Mouse (Mus musculus): Measurements from ENCODE around the gene Fat2. TPM values are rescaled to one million over a fixed set of nuclear protein-coding genes. Genes with fewer than 3 reads are reported as not detected.

Fat2 gene
- polyA plus RNA-seq (2011; ENCODE audit: insufficient read depth, insufficient read length, low replicate concordance, missing spikeins) = not detected in 2 replicates

DNA sequence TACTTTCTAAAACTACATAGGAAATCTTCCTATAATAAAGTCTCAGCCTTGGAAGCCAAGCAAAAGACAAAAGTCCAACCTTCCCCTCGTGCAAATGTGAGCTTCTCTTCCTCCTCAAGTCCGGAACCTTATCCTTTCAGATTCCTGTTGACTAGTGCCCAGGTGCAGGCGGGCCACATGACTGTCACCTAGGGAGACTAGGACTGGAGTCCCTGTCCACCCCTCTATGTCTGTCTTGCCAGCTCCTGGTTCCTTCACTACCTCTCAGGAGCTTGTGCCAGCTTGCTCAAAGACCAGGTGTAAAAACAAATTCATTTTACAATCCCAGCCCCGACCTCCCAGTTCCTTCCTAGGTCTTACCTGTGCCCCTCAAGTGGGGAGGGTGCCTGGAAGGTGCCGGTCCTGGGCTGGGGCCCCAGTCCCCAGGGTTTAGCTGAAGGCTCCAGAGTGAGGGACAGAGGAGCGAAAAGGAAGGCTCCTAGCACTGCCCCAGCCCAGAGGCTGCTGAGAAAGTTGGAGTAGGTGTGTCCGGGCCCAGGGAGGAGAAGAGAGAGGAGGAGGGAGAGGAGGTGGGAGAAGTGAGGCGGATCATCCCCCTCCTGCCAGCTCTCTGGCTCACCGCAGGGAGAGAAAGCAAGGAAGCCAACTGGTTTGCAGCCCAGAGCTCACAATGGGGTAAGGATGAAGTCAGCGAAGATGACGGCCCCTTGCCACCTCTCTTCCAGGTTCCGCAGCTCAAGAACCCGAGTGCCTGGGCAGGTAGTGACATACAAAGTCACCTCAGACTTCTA, at the start of gene Fat2:
TSS of gene Fat2 (minus strand) at position 464 of the 791 bp plus-strand sequence.
- peaks cover 2% of the 10 kb centered on the region; the same call in 1 of the 2 replicates for H3K4me1 ChIP-seq (ENCODE audit: control insufficient read depth, insufficient read depth, low read length)
- TF ChIP-seq CTCF (IDR thresholded peaks at IDR 0.05; ENCODE audit: control insufficient read depth, insufficient read depth, low read length) (no peak), POLR2A (IDR thresholded peaks at IDR 0.05; ENCODE audit: borderline replicate concordance, control insufficient read depth, low read depth, low read length) (no peak)
- 41% methylated on average over 13 of the region's 13 CpGs for WGBS
- H3K27ac ChIP-seq (ENCODE audit: control insufficient read depth, insufficient read depth, low read depth, low read length, poor library complexity) = no peak within 1 kb of the TSS
- H3K4me3 ChIP-seq (replicated peaks; ENCODE audit: control insufficient read depth, low read depth, low read length) = no peak within 1 kb of the TSS

DNA sequence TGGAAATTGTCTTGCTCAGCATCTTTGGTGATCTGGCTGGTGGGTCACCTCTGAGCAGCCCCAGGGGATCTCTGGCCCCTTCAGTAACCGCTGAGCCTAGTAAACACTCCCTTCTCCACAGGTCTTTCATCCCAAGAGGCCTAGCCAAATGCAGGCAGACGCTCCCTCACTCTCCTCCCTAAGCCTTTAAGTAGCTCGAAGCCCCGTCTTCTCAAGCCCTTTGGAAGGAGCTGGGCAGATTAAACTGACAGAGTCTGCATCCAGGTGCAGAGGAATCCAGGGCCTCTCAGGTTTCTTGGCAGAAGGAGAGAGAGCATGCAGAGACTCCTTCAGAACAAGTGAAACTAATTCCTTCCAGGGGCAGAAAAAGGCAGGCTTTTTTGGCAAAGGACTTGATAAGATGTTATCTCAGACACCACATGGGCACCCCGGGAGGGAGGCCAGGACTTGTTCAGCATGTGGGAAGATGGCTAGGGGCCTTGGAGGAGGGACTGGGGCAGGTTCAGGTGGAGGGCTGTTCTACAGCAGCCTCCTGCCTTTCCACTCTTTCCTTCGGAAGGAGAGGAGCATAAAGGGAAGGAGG, 47.2 kb upstream of the Fat2 start:
- WGBS = 48% methylated on average over 6 of the region's 6 CpGs
- H3K4me1 ChIP-seq (ENCODE audit: control insufficient read depth, insufficient read depth, low read length) = no peaks in the 10 kb centered on the region
- TF ChIP-seq POLR2A (IDR thresholded peaks at IDR 0.05; ENCODE audit: borderline replicate concordance, control insufficient read depth, low read depth, low read length) (no peak), CTCF (IDR thresholded peaks at IDR 0.05; ENCODE audit: control insufficient read depth, insufficient read depth, low read length) (no peak)

DNA sequence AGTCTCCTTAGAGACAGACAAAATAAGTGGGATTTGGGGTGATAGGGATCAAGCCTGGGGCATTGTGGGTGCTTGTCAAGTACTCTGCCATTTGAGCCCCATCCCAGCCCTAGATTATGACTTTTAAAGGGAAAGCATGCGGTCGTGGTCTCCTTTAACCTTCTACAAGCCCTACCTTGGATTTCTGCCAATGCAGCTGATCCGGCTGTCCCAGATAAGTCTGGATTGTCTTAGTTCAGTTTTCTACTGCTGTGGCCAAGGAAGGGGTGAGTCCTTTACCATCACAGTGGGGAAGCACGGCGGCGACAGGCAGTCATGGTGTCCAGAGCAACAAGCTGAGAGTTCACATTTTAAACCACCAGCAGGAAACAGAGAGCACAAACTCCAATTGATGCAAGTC, 44.5 kb upstream of the Fat2 start:
- Histone ChIP-seq H3K4me3 (replicated peaks; ENCODE audit: control insufficient read depth, low read depth, low read length) (no peak overlapping the region), H3K27ac (ENCODE audit: control insufficient read depth, insufficient read depth, low read depth, low read length, poor library complexity) (no peak overlapping the region), H3K4me1 (ENCODE audit: control insufficient read depth, insufficient read depth, low read length) (no peaks in the 10 kb centered on the region)
- no peak for TF ChIP-seq CTCF (IDR thresholded peaks at IDR 0.05; ENCODE audit: control insufficient read depth, insufficient read depth, low read length)
- 15% methylated on average over 6 of the region's 6 CpGs for WGBS

More for the DNA sequence above, 47.2 kb upstream of the Fat2 start:
- H3K4me3 ChIP-seq (replicated peaks; ENCODE audit: control insufficient read depth, low read depth, low read length) = no peak overlapping the region
- H3K27ac ChIP-seq (ENCODE audit: control insufficient read depth, insufficient read depth, low read depth, low read length, poor library complexity) = no peak overlapping the region

DNA sequence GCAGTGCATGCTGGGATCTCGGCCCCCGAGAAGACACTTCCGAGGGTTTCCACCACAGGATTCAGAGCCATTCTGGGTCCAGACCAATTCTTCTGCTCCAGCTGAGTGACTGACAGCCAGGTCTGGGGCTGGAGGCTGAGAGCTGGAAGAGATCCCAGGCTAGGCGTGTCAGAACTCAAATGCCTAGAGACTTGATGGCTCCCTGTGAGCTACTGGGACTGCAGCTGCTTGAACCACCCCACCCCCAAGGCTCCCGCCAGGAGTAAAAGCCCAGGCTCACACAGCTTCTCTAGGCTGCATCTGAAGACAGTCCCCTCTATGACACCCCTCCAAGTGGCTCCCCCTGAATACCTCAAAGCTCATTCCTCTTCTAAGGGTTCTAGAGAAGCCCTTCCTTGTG, 42.0 kb upstream of the Fat2 start:
- 60% methylated on average over 5 of the region's 5 CpGs for WGBS
- no peaks in the 10 kb centered on the region for H3K4me1 ChIP-seq (ENCODE audit: control insufficient read depth, insufficient read depth, low read length)
- H3K4me3 ChIP-seq (replicated peaks; ENCODE audit: control insufficient read depth, low read depth, low read length) = no peak overlapping the region
- no peak overlapping the region for H3K27ac ChIP-seq (ENCODE audit: control insufficient read depth, insufficient read depth, low read depth, low read length, poor library complexity)
- TF ChIP-seq CTCF (IDR thresholded peaks at IDR 0.05; ENCODE audit: control insufficient read depth, insufficient read depth, low read length) (no peak), POLR2A (IDR thresholded peaks at IDR 0.05; ENCODE audit: borderline replicate concordance, control insufficient read depth, low read depth, low read length) (no peak)

DNA sequence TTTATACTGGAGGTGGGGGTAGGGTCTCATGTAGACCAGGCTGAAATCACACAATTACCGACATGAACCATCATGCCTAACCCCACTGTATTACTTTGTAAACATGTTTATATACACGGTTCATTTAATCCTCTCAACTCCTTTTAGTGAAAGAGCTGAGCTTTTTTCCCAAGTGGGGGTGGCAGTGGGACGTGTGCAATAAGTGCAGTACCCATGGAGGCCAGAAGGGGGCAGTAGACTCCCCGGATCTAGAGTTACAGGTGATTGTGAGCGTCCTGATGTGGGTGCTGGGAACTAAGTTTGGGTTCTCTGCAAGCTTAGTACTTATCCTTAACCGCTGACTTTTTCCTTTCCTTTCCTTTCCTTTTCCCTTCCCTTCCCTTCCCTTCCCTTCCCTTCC, 37.5 kb upstream of the Fat2 start:
- H3K27ac ChIP-seq (ENCODE audit: control insufficient read depth, insufficient read depth, low read depth, low read length, poor library complexity) = no peak overlapping the region
- no peaks in the 10 kb centered on the region for H3K4me1 ChIP-seq (ENCODE audit: control insufficient read depth, insufficient read depth, low read length)
- 53% methylated on average over 6 of the region's 6 CpGs for WGBS
- TF ChIP-seq POLR2A (IDR thresholded peaks at IDR 0.05; ENCODE audit: borderline replicate concordance, control insufficient read depth, low read depth, low read length) (no peak), CTCF (IDR thresholded peaks at IDR 0.05; ENCODE audit: control insufficient read depth, insufficient read depth, low read length) (peak; percentile 58)
- no peak overlapping the region for H3K4me3 ChIP-seq (replicated peaks; ENCODE audit: control insufficient read depth, low read depth, low read length)

DNA sequence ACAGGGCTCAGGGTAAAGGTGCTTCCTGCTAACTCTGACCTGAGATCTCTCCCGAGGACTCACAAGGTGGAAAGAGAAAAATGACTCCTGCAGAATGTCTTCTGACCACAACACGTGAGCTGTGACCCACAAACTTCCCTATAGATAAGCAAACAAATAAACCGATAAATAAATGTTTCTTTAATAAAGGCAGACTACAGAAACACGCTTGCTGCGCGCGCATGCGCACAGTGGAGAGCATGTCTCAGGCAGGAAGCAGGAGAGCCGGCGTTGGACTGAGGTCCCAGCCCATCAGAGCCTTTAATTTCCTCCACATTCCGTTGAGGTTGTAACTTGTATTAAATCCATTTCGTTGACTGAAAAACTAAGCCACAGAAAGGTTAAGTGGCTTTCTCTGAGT, 37.0 kb upstream of the Fat2 start:
- H3K4me3 ChIP-seq (replicated peaks; ENCODE audit: control insufficient read depth, low read depth, low read length) = no peak overlapping the region
- TF ChIP-seq CTCF (IDR thresholded peaks at IDR 0.05; ENCODE audit: control insufficient read depth, insufficient read depth, low read length) (no peak), POLR2A (IDR thresholded peaks at IDR 0.05; ENCODE audit: borderline replicate concordance, control insufficient read depth, low read depth, low read length) (no peak)
- no peak overlapping the region for H3K27ac ChIP-seq (ENCODE audit: control insufficient read depth, insufficient read depth, low read depth, low read length, poor library complexity)
- 58% methylated on average over 12 of the region's 12 CpGs for WGBS
- H3K4me1 ChIP-seq (ENCODE audit: control insufficient read depth, insufficient read depth, low read length) = no peaks in the 10 kb centered on the region

DNA sequence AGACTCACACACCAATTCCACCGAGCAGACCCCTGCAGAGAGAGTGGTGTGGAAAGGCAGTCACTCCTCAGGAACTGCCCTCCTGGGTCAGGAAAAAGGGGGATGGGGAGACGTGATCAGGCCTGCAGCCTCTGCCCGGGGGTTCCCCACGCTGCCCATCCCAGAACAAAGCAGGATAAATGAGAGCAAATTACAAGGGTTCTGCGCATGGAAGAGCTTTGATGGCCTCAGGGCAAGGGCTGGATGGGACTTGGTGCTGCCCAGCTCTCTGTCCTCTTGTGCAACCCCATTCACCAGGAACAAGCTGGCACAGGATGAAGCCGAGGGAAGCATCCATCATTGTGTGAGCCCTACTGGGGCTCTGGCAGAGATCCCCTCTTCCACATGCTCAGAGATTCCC, 35.6 kb upstream of the Fat2 start:
- Histone ChIP-seq H3K27ac (ENCODE audit: control insufficient read depth, insufficient read depth, low read depth, low read length, poor library complexity) (no peak overlapping the region), H3K4me1 (ENCODE audit: control insufficient read depth, insufficient read depth, low read length) (no peaks in the 10 kb centered on the region), H3K4me3 (replicated peaks; ENCODE audit: control insufficient read depth, low read depth, low read length) (no peak overlapping the region)
- WGBS = 75% methylated on average over 6 of the region's 6 CpGs
- no peak for TF ChIP-seq POLR2A (IDR thresholded peaks at IDR 0.05; ENCODE audit: borderline replicate concordance, control insufficient read depth, low read depth, low read length)
- no peak for TF ChIP-seq CTCF (IDR thresholded peaks at IDR 0.05; ENCODE audit: control insufficient read depth, insufficient read depth, low read length)

DNA sequence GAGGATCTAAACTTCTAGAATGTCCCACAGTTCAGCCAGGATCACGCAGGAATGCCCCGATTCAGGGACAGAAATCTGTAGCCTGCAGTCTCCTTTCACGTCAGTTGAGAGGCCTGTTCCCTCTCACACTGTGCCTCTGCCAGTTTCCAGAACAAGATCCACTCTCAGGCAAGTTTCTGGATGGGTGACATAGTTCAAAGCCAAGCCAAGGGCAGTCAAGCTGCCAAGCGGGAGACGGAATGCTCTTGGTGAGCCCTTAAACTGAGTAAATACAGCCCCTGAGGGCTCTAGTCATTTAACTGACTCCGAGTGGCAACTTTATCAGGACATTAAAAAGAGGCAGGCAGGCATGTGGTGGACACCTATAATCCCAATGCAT, 32.7 kb upstream of the Fat2 start:
- no peak overlapping the region for H3K4me3 ChIP-seq (replicated peaks; ENCODE audit: control insufficient read depth, low read depth, low read length)
- H3K4me1 ChIP-seq (ENCODE audit: control insufficient read depth, insufficient read depth, low read length) = no peaks in the 10 kb centered on the region
- WGBS = 84% methylated on average over 6 of the region's 6 CpGs
- H3K27ac ChIP-seq (ENCODE audit: control insufficient read depth, insufficient read depth, low read depth, low read length, poor library complexity) = no peak overlapping the region
- no peak for TF ChIP-seq CTCF (IDR thresholded peaks at IDR 0.05; ENCODE audit: control insufficient read depth, insufficient read depth, low read length)
- no peak for TF ChIP-seq POLR2A (IDR thresholded peaks at IDR 0.05; ENCODE audit: borderline replicate concordance, control insufficient read depth, low read depth, low read length)
